Mouse (Mus musculus) neutrophil, adult 65 days (primary cell): ENCODE measurements around the gene Gm28510. TPM values are rescaled to one million over a fixed set of nuclear protein-coding genes. Genes with fewer than 3 reads are reported as not detected.

Experiments
- total RNA-seq: library from RNA; stranded (reverse); gene quantifications from 2 replicates; pipeline ENCODE4 v1.2.4, GENCODE M21; 2023

Gm28510 gene
- total RNA-seq: not detected in 2 replicates

GRCm38 (mm10) chrY:10412437-10412836 lies at the start of gene Gm28510:
TSS of gene Gm28510 (plus strand) at chrY:10412737.

Other genes with a start within 250 kb of the Gm28510 start
- gene Gm20834, start 88.1 kb upstream of the Gm28510 start, total RNA-seq: not detected in 2 replicates
- not detected in 2 replicates for gene Gm20737, start 123.3 kb downstream of the Gm28510 start, total RNA-seq
- not detected in 2 replicates for gene Gm21775, start 140.7 kb downstream of the Gm28510 start, total RNA-seq
- not detected in 2 replicates for gene Gm21900, start 203.6 kb downstream of the Gm28510 start, total RNA-seq